Mouse (Mus musculus): ENCODE data around the gene Kdm2a. TPM values are rescaled to one million over a fixed set of nuclear protein-coding genes. Genes with fewer than 3 reads are reported as not detected.

The Kdm2a gene
- polyA plus RNA-seq, 1 experiment from 2014 or later = 35.5 TPM

GRCm38 (mm10) chr19:4270972-4271371 is 127.1 kb downstream of the Kdm2a start:
- ATAC-seq (ENCODE audit: extremely low read depth, insufficient number of reproducible peaks, low FRiP score, low TSS enrichment) = no peak
- Histone ChIP-seq H3K9me3 (peaks cover 4% of the 10 kb centered on the region; the same call in 1 of the 2 replicates), H3K4me1 (peaks cover 15% of the 10 kb centered on the region), H3K4me3 (no peak overlapping the region), H3K27ac (replicated peaks) (no peak overlapping the region), H3K27me3 (replicated peaks) (peaks cover 49% of the 10 kb centered on the region), H3K9ac (no peak overlapping the region), H3K4me2 (no peak overlapping the region), H3K36me3 (no peaks in the 10 kb centered on the region)
- 90% methylated on average over 11 of the region's 11 CpGs for WGBS

GRCm38 (mm10) chr19:4270187-4270586 is 127.9 kb downstream of the Kdm2a start:
- Histone ChIP-seq H3K4me1 (peaks cover 15% of the 10 kb centered on the region), H3K9me3 (no peaks in the 10 kb centered on the region), H3K9ac (no peak overlapping the region), H3K36me3 (no peaks in the 10 kb centered on the region), H3K27ac (replicated peaks) (no peak overlapping the region), H3K4me2 (no peak overlapping the region), H3K27me3 (replicated peaks) (peaks cover 51% of the 10 kb centered on the region), H3K4me3 (no peak overlapping the region)
- ATAC-seq (ENCODE audit: extremely low read depth, insufficient number of reproducible peaks, low FRiP score, low TSS enrichment) = no peak
- WGBS = 56% methylated on average over 6 of the region's 6 CpGs

DNA sequence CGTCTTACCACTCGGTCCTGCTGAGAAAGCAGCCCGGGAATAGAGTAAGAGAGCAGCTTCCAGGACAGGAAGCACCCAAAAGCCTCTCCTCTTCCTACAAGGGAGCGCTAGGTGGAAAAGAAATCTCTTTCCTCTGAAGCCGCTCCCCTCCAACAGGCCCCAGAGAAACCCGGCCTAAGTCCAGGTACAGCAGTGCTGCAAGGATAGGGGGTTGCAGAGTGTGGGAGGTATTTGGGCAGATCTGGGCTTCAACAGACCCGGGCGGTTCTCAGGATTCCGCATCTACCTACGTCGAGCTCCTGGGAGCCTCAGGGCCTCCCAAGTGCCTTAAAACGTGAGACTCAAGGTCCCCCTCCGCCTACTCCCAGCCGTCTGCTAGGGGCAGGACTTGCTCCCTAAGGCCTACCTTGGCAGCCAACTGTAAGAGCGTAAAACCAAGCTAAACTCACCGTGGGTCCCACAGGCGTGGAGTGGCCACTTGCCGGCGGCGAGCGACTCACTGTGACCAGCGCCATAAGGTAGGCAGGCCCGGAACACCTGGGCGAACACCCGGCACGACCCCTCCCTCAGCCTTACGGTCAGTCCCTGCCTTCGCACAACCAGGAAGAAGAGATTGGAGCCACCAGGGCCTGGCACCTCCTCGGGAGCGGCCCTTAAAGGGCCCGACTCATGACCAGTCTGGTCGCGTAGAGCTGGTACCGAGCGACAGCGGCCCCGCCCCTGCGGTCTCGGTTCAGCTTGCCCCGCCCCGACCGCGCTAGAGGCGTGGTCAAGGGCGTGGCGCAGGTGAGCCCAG is 129.3 kb downstream of the Kdm2a start, which contains the start of gene Ssh3:
TSS of gene Ssh3 (minus strand) at position 615 of the 796 bp plus-strand sequence.
- H3K36me3 ChIP-seq = no peaks in the 10 kb centered on the region
- ATAC-seq (ENCODE audit: extremely low read depth, insufficient number of reproducible peaks, low FRiP score, low TSS enrichment) = no peak
- no peak within 1 kb of the TSS for H3K27ac ChIP-seq (replicated peaks)
- H3K4me2 ChIP-seq = peak within 1 kb of the TSS; percentile 82
- 7% methylated on average over 46 of the region's 46 CpGs for WGBS
- peaks cover 15% of the 10 kb centered on the region for H3K4me1 ChIP-seq
- H3K4me3 ChIP-seq = peak within 1 kb of the TSS; percentile 64
- peak within 1 kb of the TSS; percentile 82 for H3K9ac ChIP-seq
- peaks cover 63% of the 10 kb centered on the region for H3K27me3 ChIP-seq (replicated peaks)
- no peaks in the 10 kb centered on the region for H3K9me3 ChIP-seq

- 55% methylated on average over 4 of the region's 4 CpGs for WGBS
- H3K36me3 ChIP-seq = no peaks in the 10 kb centered on the region
- ATAC-seq (ENCODE audit: extremely low read depth, insufficient number of reproducible peaks, low FRiP score, low TSS enrichment) = no peak
- no peak overlapping the region for H3K4me2 ChIP-seq
- H3K4me3 ChIP-seq = no peak overlapping the region
- H3K27me3 ChIP-seq (replicated peaks) = peaks cover 67% of the 10 kb centered on the region
- no peak overlapping the region for H3K27ac ChIP-seq (replicated peaks)
- H3K4me1 ChIP-seq = peaks cover 15% of the 10 kb centered on the region
- no peak overlapping the region for H3K9ac ChIP-seq
- H3K9me3 ChIP-seq = no peaks in the 10 kb centered on the region
Observed at GRCm38 (mm10) chr19:4265956-4266355, 132.1 kb downstream of the Kdm2a start.

Other genes starting within 250 kb of the Kdm2a start
- gene Coro1b, start 249.7 kb downstream of the Kdm2a start, polyA plus RNA-seq (2015; fragmentation: Nextera tagmentation; extraction: Ambion mirVana) = 107 and 122 TPM in 2 replicates
- 1.2 and 1.4 TPM in 2 replicates for gene Ptprcap, start 244.7 kb downstream of the Kdm2a start, polyA plus RNA-seq (2015; fragmentation: Nextera tagmentation; extraction: Ambion mirVana)
- gene Rps6kb2, start 234.9 kb downstream of the Kdm2a start, polyA plus RNA-seq (2015; fragmentation: Nextera tagmentation; extraction: Ambion mirVana) = 46.0 and 47.1 TPM in 2 replicates
- gene Carns1, start 222.8 kb downstream of the Kdm2a start, polyA plus RNA-seq (2015; fragmentation: Nextera tagmentation; extraction: Ambion mirVana) = 4.4 and 5.0 TPM in 2 replicates
- 2.0 and 2.7 TPM in 2 replicates for gene Tbc1d10c, start 207.0 kb downstream of the Kdm2a start, polyA plus RNA-seq (2015; fragmentation: Nextera tagmentation; extraction: Ambion mirVana)
- gene Ppp1ca, start 206.2 kb downstream of the Kdm2a start, polyA plus RNA-seq (2015; fragmentation: Nextera tagmentation; extraction: Ambion mirVana) = 642 and 729 TPM in 2 replicates
- 21.3 and 22.2 TPM in 2 replicates for gene Rad9a, start 196.6 kb downstream of the Kdm2a start, polyA plus RNA-seq (2015; fragmentation: Nextera tagmentation; extraction: Ambion mirVana)
- gene Clcf1, start 184.0 kb downstream of the Kdm2a start, polyA plus RNA-seq (2015; fragmentation: Nextera tagmentation; extraction: Ambion mirVana) = 1.1 and 1.9 TPM in 2 replicates
- not detected in 2 replicates for gene AC109138.7, start 183.9 kb downstream of the Kdm2a start, polyA plus RNA-seq (2015; fragmentation: Nextera tagmentation; extraction: Ambion mirVana)
- gene Pold4, start 166.4 kb downstream of the Kdm2a start, polyA plus RNA-seq (2015; fragmentation: Nextera tagmentation; extraction: Ambion mirVana) = 19.9 and 23.5 TPM in 2 replicates
- 5.0 and 6.7 TPM in 2 replicates for gene Ssh3, start 129.1 kb downstream of the Kdm2a start, polyA plus RNA-seq (2015; fragmentation: Nextera tagmentation; extraction: Ambion mirVana)
- gene Ankrd13d, start 115.1 kb downstream of the Kdm2a start, polyA plus RNA-seq (2015; fragmentation: Nextera tagmentation; extraction: Ambion mirVana) = 1.0 and 1.6 TPM in 2 replicates
- gene Grk2, start 92.1 kb downstream of the Kdm2a start, polyA plus RNA-seq (2015; fragmentation: Nextera tagmentation; extraction: Ambion mirVana) = 9.4 and 12.9 TPM in 2 replicates
- 25.0 and 25.1 TPM in 2 replicates for gene Rhod, start 41.1 kb upstream of the Kdm2a start, polyA plus RNA-seq (2015; fragmentation: Nextera tagmentation; extraction: Ambion mirVana)
- 0.94 and 1.1 TPM in 2 replicates for gene Syt12, start 79.2 kb upstream of the Kdm2a start, polyA plus RNA-seq (2015; fragmentation: Nextera tagmentation; extraction: Ambion mirVana)
- gene 2010003K11Rik, start 100.3 kb upstream of the Kdm2a start, polyA plus RNA-seq (2015; fragmentation: Nextera tagmentation; extraction: Ambion mirVana) = not detected in 2 replicates
- 11.6 and 13.1 TPM in 2 replicates for gene Pcx, start 112.2 kb upstream of the Kdm2a start, polyA plus RNA-seq (2015; fragmentation: Nextera tagmentation; extraction: Ambion mirVana)
- gene Lrfn4, start 217.4 kb upstream of the Kdm2a start, polyA plus RNA-seq (2015; fragmentation: Nextera tagmentation; extraction: Ambion mirVana) = 3.2 and 3.8 TPM in 2 replicates
- 37.7 and 41.2 TPM in 2 replicates for gene Rce1, start 227.4 kb upstream of the Kdm2a start, polyA plus RNA-seq (2015; fragmentation: Nextera tagmentation; extraction: Ambion mirVana)